Mouse (Mus musculus) spleen, embryonic (tissue): Measurements from ENCODE around the gene Btk.

Source experiments
- CTCF ChIA-PET: fragments of 350-600 bp; sonication (Branson Sonifier 250); formaldehyde crosslinking; loops from one replicate; lab custom pipeline; 2022; lab: Charles Lee

Gene Btk

DNA sequence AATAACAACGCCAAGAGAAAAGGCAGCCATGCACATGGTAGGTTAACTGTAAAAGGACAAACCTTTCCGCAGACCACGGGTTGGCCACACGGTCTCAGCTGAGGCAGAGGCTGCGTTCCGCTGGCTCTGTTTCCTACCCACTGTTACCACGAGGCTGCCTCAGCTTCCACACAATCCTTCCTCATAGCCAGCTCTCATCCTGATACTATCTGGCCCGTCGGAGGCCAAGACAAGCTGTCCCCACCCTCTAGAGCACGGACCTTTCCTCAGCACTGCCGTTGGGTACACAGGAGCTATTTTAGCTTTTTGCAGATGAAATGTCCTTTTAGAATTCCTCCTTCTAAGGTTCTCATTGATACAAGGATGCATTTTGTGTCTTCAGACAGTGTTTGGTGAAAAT lies 1.1 kb downstream of the Btk start:
- CTCF ChIA-PET, result no interaction called here

GRCm38 (mm10) chrX:134580528-134581305 lies 2.7 kb downstream of the Btk start:
- CTCF ChIA-PET, result no interaction called here

DNA sequence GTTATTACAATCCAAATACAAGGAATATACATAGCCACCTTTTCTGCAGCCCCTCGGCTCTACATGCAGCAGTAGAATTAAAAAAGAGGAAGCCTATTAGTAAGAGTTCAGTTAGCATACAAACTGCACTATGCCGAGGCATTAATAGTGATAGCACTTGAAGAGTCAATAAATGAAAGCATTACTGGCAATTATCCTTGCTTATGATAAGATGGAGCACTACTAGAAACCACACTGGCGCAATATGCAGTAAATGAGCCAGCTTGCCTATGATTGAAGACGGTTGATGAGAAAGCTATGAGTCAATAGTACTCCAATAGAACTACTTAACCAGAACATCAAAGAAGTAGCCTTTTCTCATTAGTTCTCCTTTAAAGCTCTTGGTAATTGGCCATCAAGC lies 5.5 kb downstream of the Btk start:
- CTCF ChIA-PET, result no interaction called here

DNA sequence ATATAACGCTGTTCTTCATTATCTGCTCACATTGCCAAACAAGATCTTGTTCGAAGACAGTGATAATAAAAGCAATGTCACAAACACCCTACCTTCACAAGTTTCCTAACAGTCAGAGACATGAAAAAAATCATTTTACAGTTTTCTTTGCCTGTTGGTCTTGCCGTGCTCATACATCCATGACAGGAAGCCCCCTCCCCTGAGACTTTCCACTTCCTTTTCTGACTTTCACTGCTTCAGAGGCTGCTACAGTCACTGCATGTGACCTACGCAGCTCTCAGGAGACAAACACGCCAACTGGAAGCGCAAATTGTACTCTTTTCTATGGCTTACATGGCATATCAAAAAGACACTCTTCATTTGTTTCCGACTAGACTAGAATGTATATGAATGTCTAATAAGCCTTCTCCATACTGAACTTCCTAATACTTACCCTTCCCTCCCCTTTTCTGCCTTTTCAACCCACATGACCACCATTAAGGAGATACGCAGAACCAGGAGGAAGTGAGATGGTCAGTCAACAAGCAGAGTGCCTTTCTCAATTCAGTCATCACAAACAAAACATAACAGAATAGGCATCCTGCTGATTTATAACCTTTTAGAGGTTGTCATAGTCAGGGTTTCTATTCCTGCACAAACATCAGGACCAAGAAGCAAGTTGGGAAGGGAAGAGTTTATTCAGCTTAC lies 16.7 kb downstream of the Btk start:
- CTCF ChIA-PET, result no interaction called here

GRCm38 (mm10) chrX:134564326-134564725 lies 19.0 kb downstream of the Btk start:
- CTCF ChIA-PET, result no interaction called here

DNA sequence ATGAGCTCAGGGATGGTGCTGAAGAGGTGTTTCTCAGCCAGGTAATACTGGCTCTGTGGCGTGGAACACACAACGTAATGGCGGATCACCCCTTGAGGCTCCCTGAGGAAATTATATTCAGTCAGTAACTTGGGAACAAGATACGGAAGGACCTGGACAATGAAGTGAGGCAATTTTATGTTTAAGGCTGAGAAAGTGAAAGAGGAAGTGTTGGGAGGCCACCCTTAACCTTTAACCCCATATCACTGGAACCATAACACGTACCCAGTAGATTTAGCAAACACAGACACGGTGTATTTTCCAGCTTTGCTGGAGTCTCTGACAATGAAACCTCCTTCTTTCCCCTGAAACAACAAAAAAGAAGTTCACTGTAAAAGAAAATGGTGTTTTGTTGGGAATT lies 28.9 kb downstream of the Btk start:
- CTCF ChIA-PET, result interaction anchor here (0.6 kb wide), 1 partner anchor 13 kb away, joined by 4 read pairs; the partner anchor contains the start of gene Timm8a1

GRCm38 (mm10) chrX:134553326-134553725 lies 30.0 kb downstream of the Btk start:
- CTCF ChIA-PET, result no interaction called here

GRCm38 (mm10) chrX:134550903-134551302 lies 32.5 kb downstream of the Btk start:
- CTCF ChIA-PET, result no interaction called here

DNA sequence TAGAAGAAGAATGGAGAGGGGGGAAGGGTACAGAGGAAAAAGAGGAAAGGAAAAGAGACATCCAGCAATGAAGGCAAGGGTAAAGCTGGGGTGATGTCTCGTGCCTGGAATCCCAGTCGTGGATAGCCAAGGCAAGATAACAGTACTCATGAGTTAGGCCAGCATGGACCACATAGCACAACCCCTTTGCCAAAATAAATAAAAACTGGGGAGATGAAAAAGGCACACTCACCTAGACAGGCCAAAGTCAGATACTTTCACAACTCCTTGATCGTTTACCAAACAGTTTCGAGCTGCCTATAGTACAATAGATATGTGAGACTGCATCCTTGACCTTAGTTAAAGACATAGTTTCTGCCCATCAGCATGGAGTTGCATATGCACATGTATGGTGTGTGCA lies 36.0 kb downstream of the Btk start:
- CTCF ChIA-PET, result interaction anchor here (0.6 kb wide), 1 partner anchor 8 kb away, joined by 4 read pairs; no protein-coding TSS in a partner anchor

GRCm38 (mm10) chrX:134541955-134542308 lies 41.4 kb downstream of the Btk start:
- CTCF ChIA-PET, result interaction anchor here (0.6 to 1.1 kb wide), 2 partner anchors 12 to 71 kb away, joined by 4 read pairs; no protein-coding TSS in a partner anchor

- CTCF ChIA-PET, result interaction anchor here (0.6 to 1.1 kb wide), 3 partner anchors 10 to 72 kb away, joined by 4 to 9 read pairs (median 4); no protein-coding TSS in a partner anchor
Observed at GRCm38 (mm10) chrX:134541145-134541954, 42.0 kb downstream of the Btk start, which contains the start of gene Timm8a1. Gene Timm8a1 (minus strand): TSS chrX:134541865.

DNA sequence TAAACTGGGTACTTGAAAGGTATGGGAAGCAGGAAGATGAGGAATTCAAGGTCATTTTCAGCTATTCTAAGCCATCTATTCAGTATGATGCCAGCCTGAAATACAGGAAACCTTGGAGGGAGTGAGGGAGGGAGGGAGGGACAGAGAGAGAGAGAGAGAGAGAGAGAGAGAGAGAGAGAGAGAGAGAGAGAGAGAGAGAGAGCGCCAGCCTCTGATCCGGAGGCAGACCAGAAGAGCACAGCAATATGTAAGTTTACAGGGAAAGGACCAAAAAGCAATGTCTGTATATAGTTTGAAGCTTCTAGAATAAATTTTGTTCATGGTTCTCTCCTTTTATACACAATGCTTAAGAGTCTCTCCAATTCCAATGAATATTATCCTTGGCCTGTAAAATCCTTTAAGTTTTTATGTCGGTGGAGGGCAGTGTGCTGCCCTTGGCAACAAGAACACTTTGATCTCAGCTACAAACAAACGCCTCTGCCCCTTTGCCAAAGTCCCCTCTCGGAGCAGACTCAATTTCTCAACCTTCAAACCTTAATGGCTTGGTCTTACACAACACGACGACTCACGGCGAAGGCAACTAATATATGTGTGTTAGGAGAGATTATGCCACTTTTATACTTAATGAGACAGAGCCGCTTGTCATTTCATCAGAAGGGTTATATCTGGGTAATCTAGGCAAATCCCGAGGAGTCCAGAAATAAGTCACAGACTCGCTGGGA lies 42.8 kb downstream of the Btk start:
- CTCF ChIA-PET, result interaction anchor here (0.7 kb wide), 1 partner anchor 11 kb away, joined by 9 read pairs; no protein-coding TSS in a partner anchor

DNA sequence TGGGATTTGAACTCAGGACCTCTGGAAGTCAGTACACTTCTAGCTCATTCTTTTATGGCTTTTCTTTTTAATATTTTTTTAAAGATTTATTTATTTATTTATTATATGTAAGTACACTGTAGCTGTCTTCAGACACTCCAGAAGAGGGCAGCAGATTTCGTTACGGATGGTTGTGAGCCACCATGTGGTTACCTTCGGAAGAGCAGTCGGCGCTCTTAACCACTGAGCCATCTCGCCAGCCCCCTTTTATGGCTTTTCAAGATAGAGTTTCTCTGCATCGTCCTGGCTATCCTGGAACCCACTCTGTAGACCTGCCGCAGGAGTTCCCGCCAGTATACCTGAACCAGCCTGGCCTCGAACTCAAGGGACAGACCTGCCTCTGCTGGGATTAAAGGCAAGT lies 43.6 kb downstream of the Btk start:
- CTCF ChIA-PET, result interaction anchor here (1.2 kb wide), 1 partner anchor 8 kb away, joined by 4 read pairs; no protein-coding TSS in a partner anchor

GRCm38 (mm10) chrX:134533346-134533745 lies 50.0 kb downstream of the Btk start:
- CTCF ChIA-PET, result interaction anchor here (0.5 kb wide), 1 partner anchor 46 kb away, joined by 4 read pairs; no protein-coding TSS in a partner anchor

- CTCF ChIA-PET, result no interaction called here
Observed at GRCm38 (mm10) chrX:134525260-134525659, 58.1 kb downstream of the Btk start.

GRCm38 (mm10) chrX:134523772-134524171 lies 59.6 kb downstream of the Btk start:
- CTCF ChIA-PET, result no interaction called here

DNA sequence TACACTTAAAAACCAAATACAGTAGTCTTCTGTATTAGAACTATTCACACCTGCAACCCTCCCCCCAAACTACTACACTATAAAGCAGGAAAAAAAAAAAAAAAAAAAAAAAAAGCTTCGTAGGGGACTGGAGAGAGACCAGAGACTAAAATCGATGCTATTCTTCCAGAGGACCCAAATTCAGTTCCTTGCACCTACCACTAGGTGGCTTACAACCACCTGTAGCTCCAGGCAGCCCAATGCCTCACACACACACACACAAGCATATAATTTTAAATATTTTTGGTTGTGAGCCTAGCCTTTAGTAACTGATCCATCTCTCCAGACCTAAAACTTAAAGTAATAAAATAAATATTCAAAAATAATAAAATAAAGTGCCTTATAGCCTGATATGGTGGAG lies 73.9 kb downstream of the Btk start:
- CTCF ChIA-PET, result no interaction called here

DNA sequence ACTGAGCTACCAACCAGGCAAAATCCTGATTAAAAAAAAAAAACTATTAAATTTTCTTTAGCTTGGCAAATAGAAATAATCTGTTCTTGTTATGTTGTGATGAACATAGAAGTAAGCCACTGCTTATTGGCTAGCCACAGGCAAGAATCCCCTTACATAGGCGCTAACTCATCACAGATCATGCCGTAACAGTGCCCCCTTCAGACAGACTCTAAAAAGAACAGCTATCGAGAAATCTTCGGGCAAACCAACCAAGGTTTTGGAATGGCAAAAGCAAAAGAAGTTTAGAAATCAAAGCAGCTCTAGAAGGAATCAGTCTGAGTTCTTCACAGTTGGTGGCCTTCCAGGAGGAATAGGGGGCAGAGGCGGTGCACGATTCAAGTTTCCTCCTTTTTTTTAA lies 75.4 kb downstream of the Btk start:
- CTCF ChIA-PET, result no interaction called here

DNA sequence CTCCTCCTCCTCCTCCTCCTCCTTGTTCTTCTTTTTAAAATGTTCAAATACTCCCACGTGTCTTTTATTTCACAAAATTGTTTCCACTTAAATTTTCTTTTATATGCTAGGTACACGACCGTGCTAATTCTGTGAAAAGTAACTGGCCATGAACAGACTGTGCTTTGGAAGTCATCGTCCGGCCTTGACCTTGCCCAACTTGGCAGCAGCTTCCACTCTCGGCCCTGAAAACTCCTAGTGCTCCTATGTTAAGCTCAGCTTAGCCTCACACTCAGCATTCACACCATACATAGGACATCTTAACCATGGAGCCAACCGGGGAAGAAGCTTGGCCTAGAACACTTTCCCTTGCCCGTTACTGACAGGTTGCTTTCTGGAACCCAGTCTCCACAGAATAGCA lies 82.7 kb downstream of the Btk start:
- CTCF ChIA-PET, result interaction anchor here (0.7 kb wide), 1 partner anchor 368 kb away, joined by 3 read pairs; no protein-coding TSS in a partner anchor
